Mouse (Mus musculus) kidney, embryonic 14.5 days (tissue): ENCODE results near the gene Tle3. TPM values are rescaled to one million over a fixed set of nuclear protein-coding genes. Genes with fewer than 3 reads are reported as not detected.

Experiments
- ATAC-seq: fragments of 200-750 bp; cut with Nextera tagmentation; 2 replicates; pipeline ENCODE4 v1.8.0; 2017; ENCODE audit warnings: moderate number of reproducible peaks, mild to moderate bottlenecking, moderate TSS enrichment, moderate library complexity; ENCODE audit not compliant: low FRiP score, low TSS enrichment
- H3K27ac ChIP-seq: fragments of 300-500 bp; sonication (generic); 2 replicates; pipeline ENCODE4 v1.5.1; 2014; ENCODE audit warnings: low read depth, mild to moderate bottlenecking, low read length, moderate library complexity, mixed read lengths
- H3K27me3 ChIP-seq: fragments of 300-500 bp; sonication (generic); 2 replicates; pipeline ENCODE4 v1.6.1; 2014; ENCODE audit warnings: mild to moderate bottlenecking, low read length; ENCODE audit not compliant: control insufficient read depth, insufficient read depth
- H3K36me3 ChIP-seq: fragments of 300-500 bp; sonication (generic); 2 replicates; pipeline ENCODE4 v1.6.1; 2014; ENCODE audit warnings: low read length, mixed read lengths; ENCODE audit not compliant: control insufficient read depth, insufficient read depth
- H3K4me1 ChIP-seq: fragments of 300-500 bp; sonication (generic); 2 replicates; pipeline ENCODE4 v1.6.1; 2014; ENCODE audit warnings: low read length, mixed read lengths; ENCODE audit not compliant: control insufficient read depth, insufficient read depth
- H3K4me2 ChIP-seq: fragments of 300-500 bp; sonication (generic); replicated peaks from 2 replicates; pipeline ENCODE4 v1.6.1; 2014; ENCODE audit warnings: low read depth, mild to moderate bottlenecking, low read length
- H3K4me3 ChIP-seq: fragments of 300-500 bp; sonication (generic); 2 replicates; pipeline ENCODE4 v1.5.1; 2014; ENCODE audit warnings: mild to moderate bottlenecking, low read length
- H3K9ac ChIP-seq: fragments of 300-500 bp; sonication (generic); 2 replicates; pipeline ENCODE4 v1.6.1; 2014; ENCODE audit warnings: low read depth, mild to moderate bottlenecking, low read length, moderate library complexity
- H3K9me3 ChIP-seq: fragments of 300-500 bp; sonication (generic); 2 replicates; pipeline ENCODE4 v1.6.1; 2016; ENCODE audit warnings: low read length; ENCODE audit not compliant: control insufficient read depth
- WGBS: fragments of 180-500 bp; shearing (Covaris S2); extraction: QIAGEN DNeasy Blood & Tissue Kit; methylation state at CpG from one replicate; pipeline ENCODE4 v1.1.7; 2014; 5-methylcytosine and 5-hydroxymethylcytosine counted together
- polyA plus RNA-seq: library from polyadenylated mRNA; unstranded; fragments of >200 nt; fragmentation: Nextera tagmentation; extraction: Ambion mirVana; gene quantifications from 2 replicates; pipeline ENCODE4 v1.2.1, GENCODE M21; 2014

Tle3 gene
- polyA plus RNA-seq, 1 experiment from 2014 or later, result 33.7 TPM

DNA sequence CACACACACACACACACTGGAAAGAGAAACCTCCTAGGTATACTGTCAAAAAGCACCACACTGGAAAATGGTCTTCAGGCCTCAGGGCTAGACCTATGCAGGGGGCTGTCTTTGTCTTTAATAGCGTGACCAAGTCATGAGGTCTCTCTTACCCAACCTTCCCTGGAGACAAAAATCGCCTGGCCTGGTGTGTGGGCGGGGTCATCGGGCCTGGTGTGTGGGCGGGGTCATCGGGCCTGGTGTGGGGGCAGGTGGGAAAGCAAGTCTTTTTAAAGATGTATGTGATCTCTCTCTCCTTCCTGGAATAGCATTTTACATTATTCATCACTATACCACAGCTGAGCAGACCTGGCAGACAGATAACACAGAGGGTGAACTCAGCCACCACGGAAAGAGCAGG lies 25.2 kb upstream of the Tle3 start:
- Histone ChIP-seq H3K4me3 (no peak overlapping the region), H3K9ac (no peak overlapping the region), H3K36me3 (no peaks in the 10 kb centered on the region), H3K9me3 (no peaks in the 10 kb centered on the region), H3K27ac (no peak overlapping the region), H3K4me2 (no peak overlapping the region), H3K4me1 (peaks cover 8% of the 10 kb centered on the region; the same call in 1 of the 2 replicates), H3K27me3 (no peaks in the 10 kb centered on the region; the same call in 1 of the 2 replicates)
- WGBS, result 9% methylated on average over 7 of the region's 7 CpGs
- ATAC-seq, result no peak

DNA sequence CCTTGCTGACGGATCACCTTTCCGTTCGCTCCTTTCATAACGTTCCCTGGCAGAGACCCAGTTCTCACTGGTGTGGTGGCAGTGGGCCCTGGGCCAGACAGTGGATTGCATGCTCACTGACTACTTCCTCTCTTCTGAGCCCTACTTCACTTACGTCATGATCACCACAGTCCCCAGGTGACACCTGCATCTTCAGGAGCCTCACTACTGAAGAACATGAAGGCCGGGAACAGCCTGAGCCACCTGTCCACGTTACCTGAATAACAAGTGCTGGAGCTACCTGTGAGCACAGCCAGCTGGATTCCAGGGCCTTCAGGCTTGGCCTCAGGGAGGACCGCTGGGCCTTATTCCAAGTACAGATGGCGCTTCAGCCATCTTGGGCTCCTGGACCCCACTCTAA lies 24.1 kb upstream of the Tle3 start:
- no peak overlapping the region for H3K9ac ChIP-seq
- H3K36me3 ChIP-seq, result no peaks in the 10 kb centered on the region
- no peak overlapping the region for H3K4me3 ChIP-seq
- no peak overlapping the region for H3K4me2 ChIP-seq
- peaks cover 8% of the 10 kb centered on the region; the same call in 1 of the 2 replicates for H3K4me1 ChIP-seq
- H3K27ac ChIP-seq, result no peak overlapping the region
- no peaks in the 10 kb centered on the region; the same call in 1 of the 2 replicates for H3K27me3 ChIP-seq
- H3K9me3 ChIP-seq, result no peaks in the 10 kb centered on the region
- 84% methylated on average over 9 of the region's 9 CpGs for WGBS
- no peak for ATAC-seq

DNA sequence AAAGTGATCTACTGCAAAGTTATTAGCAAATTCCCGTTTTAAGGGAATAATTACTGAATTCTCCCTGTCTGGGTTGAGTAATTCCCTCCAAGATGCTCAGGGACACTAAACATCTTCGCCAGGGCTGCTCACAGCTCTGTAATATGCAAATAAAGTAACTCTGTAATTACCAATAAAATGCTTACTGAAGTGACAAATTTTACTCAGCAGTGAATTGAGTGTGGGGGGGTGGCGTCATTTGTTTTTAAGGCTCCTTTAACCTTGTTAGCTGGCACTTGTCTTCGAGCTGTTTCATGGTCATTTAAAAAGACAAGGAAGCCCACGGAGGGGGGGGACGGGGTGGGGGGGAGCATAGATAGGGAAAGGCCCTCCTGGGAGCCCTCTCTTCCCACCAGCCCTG lies 23.6 kb upstream of the Tle3 start:
- Histone ChIP-seq H3K4me3 (no peak overlapping the region), H3K9me3 (no peaks in the 10 kb centered on the region), H3K9ac (no peak overlapping the region), H3K27me3 (no peaks in the 10 kb centered on the region; the same call in 1 of the 2 replicates), H3K27ac (no peak overlapping the region), H3K36me3 (no peaks in the 10 kb centered on the region), H3K4me2 (no peak overlapping the region), H3K4me1 (peaks cover 8% of the 10 kb centered on the region; the same call in 1 of the 2 replicates)
- 53% methylated on average over 6 of the region's 6 CpGs for WGBS
- no peak for ATAC-seq

GRCm38 (mm10) chr9:61349697-61350096 lies 22.5 kb upstream of the Tle3 start:
- Histone ChIP-seq H3K9me3 (no peaks in the 10 kb centered on the region), H3K27ac (no peak overlapping the region), H3K36me3 (no peaks in the 10 kb centered on the region), H3K4me3 (no peak overlapping the region), H3K4me2 (no peak overlapping the region), H3K27me3 (no peaks in the 10 kb centered on the region; the same call in none of the 2 replicates), H3K9ac (no peak overlapping the region), H3K4me1 (peaks cover 8% of the 10 kb centered on the region; the same call in 1 of the 2 replicates)
- ATAC-seq, result no peak
- WGBS, result 64% methylated on average over 7 of the region's 7 CpGs

DNA sequence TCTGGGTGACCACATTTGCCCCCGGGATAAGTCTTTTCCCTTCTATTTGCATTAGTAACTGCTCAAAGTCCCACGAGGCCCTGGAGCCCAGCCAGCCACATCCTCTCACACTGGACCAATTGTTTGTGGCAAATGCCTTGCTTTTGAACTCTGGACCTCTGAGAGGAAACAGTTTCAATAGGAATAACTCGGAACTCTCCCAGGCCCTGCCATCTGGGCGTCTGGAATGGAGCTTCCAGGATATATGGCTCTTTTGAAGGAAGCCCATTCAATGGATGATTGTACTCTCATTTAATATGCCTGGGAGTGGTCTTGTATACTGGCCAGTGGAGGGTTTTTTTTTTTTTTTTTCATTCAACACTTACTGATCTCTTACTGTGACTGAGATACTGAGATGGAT lies 21.0 kb upstream of the Tle3 start:
- WGBS, result 27% methylated on average over 4 of the region's 4 CpGs

DNA sequence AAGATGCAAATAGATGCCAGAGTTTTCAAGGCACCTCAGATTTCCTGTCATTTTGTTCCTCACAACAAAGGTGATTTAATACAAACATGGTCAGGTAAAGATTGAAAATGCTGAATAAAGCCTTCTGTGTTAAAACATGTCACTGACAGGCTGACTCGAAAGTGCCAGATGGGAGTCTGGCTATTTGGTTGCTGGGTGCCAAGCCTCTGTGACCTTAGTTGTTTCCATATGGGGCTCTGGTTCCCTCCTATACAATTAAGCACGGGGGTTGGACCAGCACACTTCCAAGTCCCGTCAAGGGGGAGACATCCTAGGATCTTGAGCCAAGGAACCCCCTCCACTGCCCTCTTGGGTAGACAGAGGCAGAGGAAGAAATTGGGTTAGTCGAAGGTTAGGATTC lies 13.2 kb upstream of the Tle3 start:
- Histone ChIP-seq H3K27me3 (peaks cover 3% of the 10 kb centered on the region), H3K36me3 (no peaks in the 10 kb centered on the region), H3K9ac (no peak overlapping the region), H3K4me3 (no peak overlapping the region), H3K4me2 (no peak overlapping the region), H3K9me3 (peaks cover 12% of the 10 kb centered on the region), H3K27ac (no peak overlapping the region), H3K4me1 (peaks cover 23% of the 10 kb centered on the region)
- ATAC-seq, result no peak
- 30% methylated on average over 4 of the region's 4 CpGs for WGBS

More for the DNA sequence above, 21.0 kb upstream of the Tle3 start:
- 0 out of 2 replicates have a peak, but pooled peaks cover 5% of the 10 kb centered on the region for H3K4me1 ChIP-seq
- H3K4me3 ChIP-seq, result no peak overlapping the region
- H3K4me2 ChIP-seq, result no peak overlapping the region
- H3K27ac ChIP-seq, result peak overlapping the region; percentile 45; the same call in 1 of the 2 replicates
- H3K9me3 ChIP-seq, result peaks cover under 1% of the 10 kb centered on the region
- H3K9ac ChIP-seq, result no peak overlapping the region
- no peak for ATAC-seq
- no peaks in the 10 kb centered on the region for H3K36me3 ChIP-seq
- H3K27me3 ChIP-seq, result no peaks in the 10 kb centered on the region; the same call in 1 of the 2 replicates

DNA sequence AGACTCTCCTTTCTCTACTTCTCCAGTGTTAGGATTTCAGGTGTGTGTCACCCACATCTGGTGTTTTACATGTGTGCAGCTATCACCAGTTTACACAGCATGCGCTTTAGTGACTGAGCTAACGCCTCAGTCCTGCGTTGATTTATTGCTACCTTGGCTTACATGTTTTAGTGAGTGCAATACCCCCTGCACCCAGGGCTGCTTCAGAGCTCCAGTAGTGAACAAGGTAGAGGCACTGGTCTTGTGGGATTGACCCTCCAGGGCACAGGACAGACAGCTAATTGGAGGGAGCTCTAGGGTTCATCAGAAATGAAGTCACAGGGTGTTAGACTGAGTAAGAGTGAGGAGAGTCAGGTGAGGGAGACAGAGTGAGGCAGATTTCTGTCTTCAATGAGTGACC lies 12.4 kb upstream of the Tle3 start:
- H3K27me3 ChIP-seq, result peaks cover 5% of the 10 kb centered on the region
- H3K36me3 ChIP-seq, result no peaks in the 10 kb centered on the region
- no peak overlapping the region for H3K4me2 ChIP-seq
- H3K4me3 ChIP-seq, result no peak overlapping the region
- no peak overlapping the region for H3K27ac ChIP-seq
- peaks cover 23% of the 10 kb centered on the region for H3K4me1 ChIP-seq
- H3K9me3 ChIP-seq, result peaks cover 12% of the 10 kb centered on the region
- 74% methylated on average over 3 of the region's 3 CpGs for WGBS
- no peak for ATAC-seq
- no peak overlapping the region for H3K9ac ChIP-seq

- no peaks in the 10 kb centered on the region for H3K36me3 ChIP-seq
- H3K4me1 ChIP-seq, result peaks cover 23% of the 10 kb centered on the region
- no peak overlapping the region for H3K4me2 ChIP-seq
- peaks cover 8% of the 10 kb centered on the region for H3K27me3 ChIP-seq
- peaks cover 12% of the 10 kb centered on the region for H3K9me3 ChIP-seq
- ATAC-seq, result no peak
- H3K27ac ChIP-seq, result no peak overlapping the region
- no peak overlapping the region for H3K9ac ChIP-seq
- no peak overlapping the region for H3K4me3 ChIP-seq
- WGBS, result 90% methylated on average over 8 of the region's 8 CpGs
These were observed 12.0 kb upstream of the Tle3 start for GRCm38 (mm10) chr9:61360163-61360562.

DNA sequence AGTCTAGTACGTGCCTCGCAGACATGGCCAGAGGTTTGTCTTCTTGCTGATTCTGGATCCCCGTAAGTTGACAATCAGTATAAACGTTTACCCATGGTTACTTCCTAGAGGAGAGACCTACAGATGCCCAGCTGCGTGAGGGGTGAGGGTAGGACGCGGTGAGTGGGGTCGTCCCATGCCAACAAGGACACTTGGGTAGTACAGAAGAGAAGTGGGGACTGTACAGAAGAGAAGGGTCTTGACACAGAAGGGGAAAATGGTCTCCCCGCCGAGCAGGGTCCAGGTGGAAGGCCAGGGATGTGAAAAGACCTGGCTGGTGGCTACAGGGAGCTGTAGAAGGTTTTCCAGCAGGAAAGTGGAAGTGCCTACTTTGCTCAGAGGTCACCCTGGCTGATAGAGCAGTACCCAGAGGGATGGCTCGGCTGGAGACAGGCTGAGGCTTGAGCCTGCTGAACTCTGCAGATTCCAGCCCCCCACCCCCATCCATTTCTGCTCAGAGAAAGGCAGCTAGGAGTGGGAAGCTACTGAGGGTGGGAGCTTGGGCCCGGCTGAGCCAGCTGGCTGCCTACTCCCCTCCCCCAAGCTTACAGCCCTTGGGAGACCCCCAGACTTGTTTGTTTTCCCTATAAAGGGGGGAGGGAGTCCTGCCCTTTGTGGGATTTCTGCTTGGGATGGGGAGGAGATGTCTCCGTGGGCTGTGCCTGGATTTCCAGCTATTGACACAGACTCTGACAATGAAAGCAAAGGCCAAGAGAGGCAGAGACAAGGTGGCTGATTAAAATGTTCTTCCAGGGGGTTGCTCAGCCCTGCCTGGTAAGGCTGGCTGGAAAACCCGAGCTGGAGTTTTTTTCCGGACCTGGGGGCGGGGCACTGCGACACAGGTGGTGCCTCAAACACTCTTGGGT lies 11.2 kb upstream of the Tle3 start:
- peak overlapping the region; percentile 32 for H3K9ac ChIP-seq
- H3K27ac ChIP-seq, result peak overlapping the region; percentile 24; the same call in 1 of the 2 replicates

More for the DNA sequence above, 11.2 kb upstream of the Tle3 start:
- Histone ChIP-seq H3K4me3 (no peak overlapping the region), H3K27me3 (peaks cover 8% of the 10 kb centered on the region), H3K36me3 (no peaks in the 10 kb centered on the region), H3K4me1 (peaks cover 26% of the 10 kb centered on the region), H3K9me3 (peaks cover 12% of the 10 kb centered on the region), H3K4me2 (peak overlapping the region; percentile 15; the same call in 1 of the 2 replicates)
- peak; percentile 92 for ATAC-seq
- WGBS, result 26% methylated on average over 17 of the region's 17 CpGs
